Mouse (Mus musculus) cerebellum, adult 2 months (tissue): Measurements from ENCODE around the gene Fam20c. TPM values are rescaled to one million over a fixed set of nuclear protein-coding genes. Genes with fewer than 3 reads are reported as not detected.

Source experiments
- DNase-seq, 2 experiments: peaks; one replicate each; pipeline ENCODE4 v3.0.0; 2021
- H3K27ac ChIP-seq: fragments of 200-500 bp; 2 replicates; pipeline ENCODE4 v1.5.1; 2012; ENCODE audit warnings: low read length, control low read depth, inconsistent platforms; ENCODE audit not compliant: insufficient read depth
- H3K27me3 ChIP-seq: fragments of 200-500 bp; 2 replicates; pipeline ENCODE4 v1.6.1; 2012; ENCODE audit warnings: inconsistent platforms, mild to moderate bottlenecking, low read length, moderate library complexity; ENCODE audit not compliant: control insufficient read depth, insufficient read depth
- H3K4me1 ChIP-seq: fragments of 200-500 bp; 2 replicates; pipeline ENCODE4 v1.6.1; 2011; ENCODE audit warnings: low read length; ENCODE audit not compliant: control insufficient read depth, insufficient read depth
- H3K4me3 ChIP-seq: fragments of 200-500 bp; replicated peaks from 2 replicates; pipeline ENCODE3; 2011; ENCODE audit warnings: mild to moderate bottlenecking, low read depth, low read length, control low read depth; ENCODE audit not compliant: insufficient read depth
- CTCF ChIP-seq: fragments of 200-500 bp; IDR thresholded peaks from 2 replicates; pipeline ENCODE4 v1.5.1; 2011; ENCODE audit warnings: low read depth, mild to moderate bottlenecking, control low read depth, low read length, moderate library complexity, borderline replicate concordance; ENCODE audit not compliant: insufficient read depth
- WGBS: fragments of 180-500 bp; shearing (Covaris S2); methylation state at CpG from one replicate; pipeline ENCODE4 v1.1.7; 2018; 5-methylcytosine and 5-hydroxymethylcytosine counted together
- polyA plus RNA-seq: library from polyadenylated mRNA; depleted of rRNA; stranded (reverse); fragments of >200 nt; gene quantifications from 2 replicates; pipeline ENCODE4 v1.2.3, GENCODE M21; 2012; rRNA removed

Fam20c gene
- polyA plus RNA-seq, 1 experiment = 32.9 TPM

DNA sequence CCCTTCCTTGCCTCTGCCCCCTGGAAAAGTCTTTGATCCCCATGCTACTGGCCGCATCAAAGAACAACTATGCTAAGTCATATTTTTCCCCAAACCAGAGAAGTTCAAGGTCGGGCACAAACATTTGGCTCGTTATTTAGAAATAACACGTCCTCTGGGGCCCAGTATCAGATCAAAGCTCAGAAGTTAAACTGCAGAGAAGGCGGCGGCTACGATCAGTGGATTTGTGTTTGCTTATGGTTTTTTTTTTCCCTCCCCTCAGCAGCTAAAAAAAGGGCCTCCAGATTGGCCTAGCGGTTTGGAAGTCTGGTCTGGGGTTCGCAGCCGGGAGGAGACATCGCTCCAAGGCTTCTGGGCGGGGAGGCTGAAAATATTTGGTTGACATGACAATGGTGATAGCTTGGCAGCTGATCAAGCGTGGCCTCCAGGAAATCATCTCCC is 103.5 kb downstream of the Fam20c start:
- no peak for TF ChIP-seq CTCF
- DNase-seq = no peak
- H3K27me3 ChIP-seq = no peaks in the 10 kb centered on the region
- no peak overlapping the region for H3K4me3 ChIP-seq
- no peak overlapping the region for H3K27ac ChIP-seq
- 0 out of 2 replicates have a peak, but pooled peaks cover 2% of the 10 kb centered on the region for H3K4me1 ChIP-seq
- 68% methylated on average over 13 of the region's 13 CpGs for WGBS

Other genes with a start within 250 kb of the Fam20c start
- 0.07 TPM in 1 of 2 replicates, not detected in the other for gene 1700123K08Rik, start 189.8 kb upstream of the Fam20c start, polyA plus RNA-seq
- gene Zfp68, start 134.8 kb upstream of the Fam20c start, polyA plus RNA-seq = 28.9 and 29.8 TPM in 2 replicates
- gene A430033K04Rik, start 131.7 kb upstream of the Fam20c start, polyA plus RNA-seq = 13.2 and 14.6 TPM in 2 replicates
- gene Gm5294, start 65.6 kb downstream of the Fam20c start, polyA plus RNA-seq = not detected in 2 replicates
- gene Pdgfa, start 242.9 kb downstream of the Fam20c start, polyA plus RNA-seq = 23.0 and 35.3 TPM in 2 replicates